Mouse (Mus musculus) erythroid progenitor cell, adult 5-6 weeks (primary cell): ENCODE measurements around the gene Slc27a5. TPM values are rescaled to one million over a fixed set of nuclear protein-coding genes. Genes with fewer than 3 reads are reported as not detected.

Source experiments
- ATAC-seq: replicated peaks from 2 replicates; pipeline ENCODE4 v1.8.0; 2016; ENCODE audit warnings: moderate number of reproducible peaks, mild to moderate bottlenecking, moderate TSS enrichment, inconsistent platforms; ENCODE audit not compliant: poor library complexity, low FRiP score, severe bottlenecking
- total RNA-seq, 2 experiments: library from RNA; stranded (forward) in 1 of 2; stranded (reverse) in 1 of 2; fragments of 150-400 nt in 1 of 2; fragments of 186-747, 209-891 nt in 1 of 2; gene quantifications; 2 replicates each; pipeline versions ENCODE4 v1.2.3 to v1.2.4; 2015 to 2017; ENCODE audit warnings: low replicate concordance in 2 of 2

The Slc27a5 gene
- total RNA-seq, 2 experiments from 2014 or later, result not detected

DNA sequence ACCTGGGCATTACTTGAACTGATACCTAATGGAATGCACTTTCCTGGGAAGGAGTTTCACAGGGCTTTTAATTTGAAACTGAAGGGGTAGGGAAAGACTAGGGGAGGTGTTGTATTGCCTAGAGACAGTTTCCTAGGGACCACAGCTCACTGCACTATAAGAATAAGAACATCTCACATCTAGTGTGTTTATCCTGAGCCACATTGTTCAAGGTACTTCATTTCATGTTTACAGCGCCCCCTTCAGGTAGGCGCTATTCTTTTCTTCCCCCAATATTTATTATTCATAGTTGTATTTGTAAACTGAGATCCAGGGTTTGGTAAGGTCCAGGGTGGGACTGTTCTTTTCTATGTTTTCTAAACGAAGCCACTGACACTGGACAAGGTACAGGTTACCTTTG is 5.8 kb downstream of the Slc27a5 start:
- ATAC-seq, result no peak

DNA sequence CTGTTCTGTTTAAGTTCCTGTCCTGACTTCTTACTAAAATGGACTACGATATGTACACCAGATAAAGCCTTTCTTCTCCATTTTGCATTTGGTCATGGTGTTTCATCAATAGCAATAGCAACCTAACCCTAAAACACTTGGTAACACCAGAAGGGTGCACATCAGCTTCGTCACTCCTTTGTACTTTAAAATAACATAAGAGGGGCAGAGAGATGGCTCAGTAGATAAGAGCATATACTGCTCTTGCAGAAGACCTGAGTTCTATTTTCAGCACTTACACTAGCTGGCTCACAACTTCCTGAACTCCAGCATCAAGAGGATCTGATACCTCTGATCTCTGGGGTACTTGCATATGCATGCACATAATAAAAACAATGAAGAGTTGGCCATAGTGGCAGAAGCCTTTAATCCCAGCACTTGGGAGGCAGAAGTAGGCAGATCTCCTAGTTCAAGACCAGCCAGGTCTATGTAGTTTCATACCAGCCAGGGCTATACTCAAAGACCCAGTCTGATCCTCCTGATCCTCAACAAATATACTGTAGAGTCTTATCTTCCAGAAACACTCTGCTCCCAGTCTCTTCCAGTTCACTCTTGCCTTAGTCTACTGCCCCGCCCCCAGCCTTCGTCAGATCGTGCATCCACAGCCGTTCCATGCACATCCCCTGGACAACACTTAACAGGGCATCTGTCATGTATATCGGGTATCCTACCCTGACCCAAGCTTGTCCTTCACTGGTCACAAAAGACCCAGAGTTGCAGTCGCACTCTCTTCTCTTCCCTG is 10.4 kb downstream of the Slc27a5 start:
- ATAC-seq, result peak; percentile 74

DNA sequence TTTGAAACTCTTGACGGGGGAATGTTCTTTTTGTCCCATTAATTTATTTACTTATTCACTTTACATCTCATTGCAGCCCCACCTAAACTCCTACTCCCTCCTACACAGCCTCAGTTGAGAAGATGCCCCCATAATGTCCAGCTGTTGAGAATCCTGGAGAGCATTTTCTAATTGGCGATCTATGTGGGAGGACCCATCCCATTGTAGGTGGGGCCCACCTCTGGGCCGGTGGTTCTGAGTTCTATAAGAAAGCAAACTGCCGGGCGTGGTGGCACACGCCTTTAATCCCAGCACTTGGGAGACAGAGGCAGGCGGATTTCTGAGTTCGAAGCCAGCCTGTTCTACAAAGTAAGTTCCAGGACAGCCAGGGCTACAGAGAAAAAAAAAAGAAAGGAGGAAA is 11.1 kb downstream of the Slc27a5 start:
- ATAC-seq, result no peak

DNA sequence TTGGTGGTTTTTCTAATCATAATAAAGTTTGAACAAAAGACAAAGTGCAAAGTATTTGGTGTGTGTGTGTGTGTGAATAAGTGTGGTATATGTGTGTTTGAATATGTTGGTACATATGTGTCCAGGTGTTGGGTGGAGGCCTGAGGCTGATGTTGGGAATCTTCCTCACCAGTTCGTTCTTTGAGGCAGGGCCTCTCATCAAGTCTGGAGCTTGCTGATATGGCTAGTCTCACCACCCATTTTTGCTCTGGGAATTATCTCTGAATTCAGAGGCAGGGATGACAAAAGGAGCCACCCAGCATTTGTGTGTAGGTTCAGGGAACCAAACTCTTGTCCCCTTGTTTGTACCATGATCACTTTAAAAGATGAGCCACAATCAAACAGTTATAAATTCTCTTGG is 12.3 kb downstream of the Slc27a5 start:
- ATAC-seq, result no peak

DNA sequence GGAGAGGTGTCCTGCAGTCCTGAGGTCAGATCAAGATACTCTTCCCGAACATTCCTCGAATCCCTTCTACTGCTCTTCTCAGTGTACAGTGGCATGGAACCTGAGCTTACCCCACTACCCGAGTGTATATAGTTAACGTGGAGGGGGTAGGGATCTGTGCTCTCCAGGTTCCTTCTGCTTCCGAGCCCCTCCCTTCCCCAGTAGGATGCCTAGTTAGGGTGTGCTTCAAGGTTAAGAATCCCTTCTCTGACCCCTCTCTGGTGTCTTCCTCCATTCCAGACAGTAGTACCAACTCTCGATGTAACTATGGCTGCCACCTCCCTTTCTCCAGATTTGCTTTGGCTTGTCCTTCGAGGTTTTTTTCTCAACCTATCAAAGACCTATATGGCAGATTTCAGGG is 17.7 kb downstream of the Slc27a5 start:
- ATAC-seq, result no peak

DNA sequence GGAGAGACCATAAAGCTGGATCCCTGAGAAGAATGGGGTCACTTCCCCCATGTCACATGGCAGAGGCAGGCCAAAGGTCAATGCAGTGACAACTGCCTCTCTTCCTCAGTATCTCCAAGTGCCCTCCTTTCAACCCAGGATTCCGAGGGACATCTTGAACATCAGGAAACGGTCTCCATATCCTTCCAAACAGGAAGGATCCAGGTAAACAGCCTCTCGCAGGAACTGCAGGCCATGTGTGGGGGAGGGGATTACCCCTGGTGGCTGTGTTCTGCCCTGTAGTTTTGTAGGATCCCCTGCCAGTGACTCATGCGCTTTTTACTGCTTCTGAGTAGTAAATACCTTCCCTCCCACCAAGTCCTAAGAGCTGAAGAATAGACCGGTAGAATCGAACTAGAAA is 18.2 kb downstream of the Slc27a5 start:
- no peak for ATAC-seq

DNA sequence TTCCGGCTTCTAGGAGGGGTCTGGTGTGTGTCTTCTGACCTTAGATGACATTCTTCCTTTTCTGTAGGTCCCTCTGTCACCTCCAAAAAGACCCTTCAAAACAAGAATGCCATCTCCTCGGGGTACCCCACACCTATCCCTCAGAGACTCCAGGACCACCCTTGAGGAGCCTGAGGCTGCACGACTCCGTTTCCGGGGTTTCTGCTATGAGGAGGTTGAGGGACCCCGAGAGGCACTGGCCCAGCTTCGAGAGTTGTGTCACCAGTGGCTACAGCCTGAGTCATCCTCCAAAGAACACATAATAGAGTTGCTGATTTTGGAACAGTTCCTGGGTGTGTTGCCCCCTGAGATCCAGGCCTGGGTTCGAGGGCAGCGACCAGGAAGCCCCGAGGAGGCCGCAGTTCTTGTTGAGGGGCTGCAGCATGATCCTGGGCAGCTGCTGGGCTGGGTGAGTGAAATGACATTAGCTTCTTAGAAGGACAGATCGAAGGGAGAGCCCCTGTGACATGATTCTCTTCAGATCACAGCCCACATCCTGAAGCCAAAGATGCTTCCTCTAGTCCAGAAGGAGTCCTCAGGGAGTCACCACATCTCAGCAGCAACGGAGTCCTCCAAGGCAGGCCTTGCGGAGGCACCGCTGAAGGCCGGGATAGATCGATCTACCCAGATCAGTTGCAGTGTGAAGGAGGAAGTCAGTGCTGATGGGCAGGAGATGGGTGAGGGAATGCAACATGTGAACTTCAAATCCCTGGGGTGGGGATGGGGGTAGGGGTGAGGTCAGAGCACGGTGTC is 18.9 kb downstream of the Slc27a5 start:
- ATAC-seq, result no peak

DNA sequence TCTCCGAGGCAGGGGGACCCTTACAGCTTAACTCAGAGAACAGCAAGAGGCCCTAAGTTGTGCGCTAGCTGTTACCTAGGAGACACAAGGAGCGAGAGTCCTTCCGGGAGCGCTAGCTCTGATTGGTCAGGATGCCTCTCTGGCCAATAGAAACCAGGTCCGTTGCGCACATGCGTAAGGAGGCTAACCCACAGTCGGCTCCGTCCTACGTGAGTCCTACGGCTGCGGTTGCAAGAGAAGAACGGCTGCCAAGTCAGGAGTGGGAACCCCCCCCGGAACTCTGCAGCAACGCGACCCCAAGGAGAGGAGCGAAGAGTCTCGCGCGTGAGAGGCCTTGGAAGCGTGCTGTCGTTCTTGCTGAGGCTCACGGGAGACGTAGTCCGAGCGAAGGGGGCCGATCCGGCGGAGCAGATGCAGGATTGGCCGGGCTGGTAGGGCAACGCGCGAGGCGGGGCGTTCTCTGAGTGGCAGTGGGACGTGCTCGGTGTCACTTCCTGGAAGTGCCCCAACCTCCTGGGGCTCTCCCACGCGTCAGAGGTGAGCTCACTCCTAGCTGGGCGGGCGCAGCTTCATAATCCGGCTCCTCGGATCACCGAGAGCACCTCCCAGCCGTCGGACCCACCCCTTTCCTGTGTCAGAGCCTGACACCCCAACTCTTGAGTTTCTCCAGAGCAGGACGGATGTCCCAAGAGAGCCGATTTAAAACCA is 20.2 kb downstream of the Slc27a5 start, which contains the start of gene Zfp446:
Gene Zfp446, plus strand, starts transcription at position 167 of the 708 bp plus-strand sequence.
- peak; percentile 94 for ATAC-seq

DNA sequence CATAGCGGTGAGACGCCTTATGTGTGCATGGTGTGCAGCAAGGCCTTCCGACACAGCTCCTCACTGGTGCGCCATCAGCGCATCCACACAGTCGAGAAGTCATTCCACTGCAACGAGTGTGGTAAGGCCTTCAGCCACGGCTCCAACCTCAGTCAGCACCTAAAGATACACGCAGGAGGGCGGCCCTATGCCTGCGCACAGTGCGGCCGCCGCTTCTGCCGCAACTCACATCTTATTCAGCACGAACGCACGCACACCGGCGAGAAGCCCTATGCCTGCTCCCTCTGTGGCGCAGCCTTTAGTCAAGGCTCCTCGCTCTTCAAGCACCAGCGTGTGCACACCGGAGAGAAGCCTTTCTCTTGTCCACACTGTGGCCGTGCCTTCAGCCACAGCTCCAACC is 27.1 kb downstream of the Slc27a5 start:
- no peak for ATAC-seq

DNA sequence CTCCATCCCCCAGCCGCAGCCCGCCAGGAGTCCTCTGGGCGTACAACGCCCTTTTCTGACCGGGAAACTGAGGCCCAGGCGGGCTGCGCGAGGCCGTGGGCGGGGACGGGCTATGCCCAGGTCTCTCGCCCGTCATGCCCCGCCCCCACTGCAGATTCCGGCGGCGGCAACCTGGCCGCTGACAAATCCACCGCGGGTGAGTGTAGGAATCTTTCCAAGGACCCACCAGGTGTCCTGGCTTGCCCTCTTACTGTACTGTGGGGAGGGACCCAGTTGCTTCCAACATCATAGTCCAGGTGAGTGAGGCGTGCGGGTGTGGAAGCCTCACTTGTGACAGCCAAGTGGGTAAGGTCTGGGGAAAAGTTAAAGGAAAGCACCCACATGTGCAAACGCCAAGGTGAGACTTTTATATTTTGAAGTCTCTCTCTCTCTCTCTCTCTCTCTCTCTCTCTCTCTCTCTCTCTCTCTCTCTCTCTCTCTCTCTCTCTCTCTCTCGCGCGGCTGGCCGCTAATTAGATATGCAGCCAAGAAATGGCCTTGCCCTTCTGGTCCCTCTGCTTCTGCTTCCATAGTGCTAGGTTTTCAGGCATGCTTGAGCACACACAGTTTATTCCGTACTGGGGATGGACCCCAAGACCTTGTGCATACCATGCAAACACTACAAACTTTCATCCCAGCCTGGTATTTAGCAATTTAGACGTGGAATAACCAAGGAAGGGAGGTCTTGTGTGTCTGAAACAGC is 31.7 kb downstream of the Slc27a5 start:
- ATAC-seq, result peak; percentile 82

DNA sequence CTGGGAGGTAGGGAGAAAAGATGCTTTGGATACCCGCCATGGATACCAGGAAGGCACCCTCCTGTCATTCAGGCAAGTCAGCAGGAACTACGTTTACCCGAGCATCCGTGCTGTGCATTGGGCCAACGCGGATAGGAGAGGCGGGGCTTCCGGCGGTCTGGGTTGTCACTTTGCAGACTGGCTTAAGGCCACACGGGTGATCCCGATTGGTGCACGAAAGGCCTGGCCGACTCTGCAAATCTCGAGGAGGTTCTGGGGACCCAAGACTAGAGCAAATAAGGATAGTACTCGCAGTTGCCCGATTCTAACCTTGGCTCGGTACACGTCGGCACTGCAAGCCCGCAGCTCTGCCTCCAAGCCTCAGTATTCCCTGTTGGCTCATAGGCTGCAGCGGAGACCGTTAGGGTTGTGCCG is 32.3 kb downstream of the Slc27a5 start, which contains the start of gene Zfp324:
Gene Zfp324, plus strand, starts transcription at position 161 of the 414 bp plus-strand sequence.
- ATAC-seq, result peak; percentile 89

DNA sequence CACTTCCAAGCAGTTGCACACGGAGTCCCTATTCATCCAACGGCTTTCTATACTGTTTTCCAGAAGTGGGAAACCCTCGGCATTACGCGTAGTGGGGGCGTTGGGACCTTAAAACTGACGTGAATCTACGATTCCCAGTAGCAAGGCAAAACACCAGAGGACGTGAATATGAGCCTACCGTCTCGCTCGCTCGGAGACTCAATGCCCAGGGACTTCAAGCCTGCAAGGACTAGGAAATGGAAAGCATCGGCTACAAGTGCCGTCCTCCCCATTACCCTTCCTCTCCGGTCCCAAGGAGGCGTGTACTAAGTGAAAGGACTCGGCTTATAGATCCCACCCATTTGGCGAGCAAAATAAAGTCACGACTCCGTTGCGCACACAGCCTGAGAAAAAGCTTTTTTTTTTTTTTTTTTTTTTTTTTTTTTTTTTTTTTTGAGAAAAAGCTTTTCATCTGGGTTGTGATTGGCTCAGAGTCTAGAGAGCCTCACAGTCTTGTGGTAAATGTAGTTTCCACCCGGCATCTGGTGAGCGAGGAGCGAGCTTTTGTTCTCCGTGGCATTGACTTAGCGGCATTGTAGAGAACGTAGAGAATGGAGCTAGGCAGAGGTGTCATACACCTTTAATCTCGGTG is 36.4 kb downstream of the Slc27a5 start:
- peak; percentile 75 for ATAC-seq

DNA sequence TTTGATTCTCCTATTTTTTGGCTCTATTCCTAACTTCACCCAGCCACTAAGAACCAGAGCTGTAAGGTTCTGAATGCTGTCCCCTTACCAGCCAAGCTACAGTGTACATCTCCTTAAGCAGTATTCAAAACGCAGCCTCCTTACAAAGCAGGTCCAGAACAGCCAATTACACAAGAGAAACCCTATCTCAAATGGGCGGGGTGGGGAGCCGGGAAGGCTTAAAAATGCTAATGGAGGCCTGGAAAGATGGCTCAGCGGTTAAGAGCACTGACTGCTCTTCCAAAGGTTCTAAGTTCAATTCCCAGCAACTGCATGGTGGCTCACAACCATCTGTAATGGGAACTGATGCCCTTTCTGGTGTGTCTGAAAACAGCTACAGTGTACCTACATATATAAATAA is 38.3 kb downstream of the Slc27a5 start:
- ATAC-seq, result no peak

DNA sequence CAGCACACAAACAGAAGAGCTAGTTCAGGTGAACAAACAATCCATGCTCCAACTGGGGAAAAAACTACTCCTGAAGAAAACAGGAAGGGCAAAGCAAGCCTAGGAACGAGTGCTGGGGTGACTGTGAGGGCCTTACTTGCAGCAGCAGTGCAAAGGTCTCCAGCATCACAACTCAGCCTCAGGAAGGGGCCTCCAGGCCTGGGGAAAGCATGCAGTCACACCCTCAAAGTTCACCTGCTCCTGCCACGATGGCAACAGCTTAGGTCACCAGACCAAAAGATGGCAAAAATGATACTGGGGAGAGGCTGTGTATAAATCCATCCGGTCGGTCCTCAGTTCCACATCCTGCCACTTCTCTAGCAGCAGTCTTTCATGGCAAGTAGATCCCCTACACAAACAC is 39.0 kb downstream of the Slc27a5 start:
- ATAC-seq, result no peak

DNA sequence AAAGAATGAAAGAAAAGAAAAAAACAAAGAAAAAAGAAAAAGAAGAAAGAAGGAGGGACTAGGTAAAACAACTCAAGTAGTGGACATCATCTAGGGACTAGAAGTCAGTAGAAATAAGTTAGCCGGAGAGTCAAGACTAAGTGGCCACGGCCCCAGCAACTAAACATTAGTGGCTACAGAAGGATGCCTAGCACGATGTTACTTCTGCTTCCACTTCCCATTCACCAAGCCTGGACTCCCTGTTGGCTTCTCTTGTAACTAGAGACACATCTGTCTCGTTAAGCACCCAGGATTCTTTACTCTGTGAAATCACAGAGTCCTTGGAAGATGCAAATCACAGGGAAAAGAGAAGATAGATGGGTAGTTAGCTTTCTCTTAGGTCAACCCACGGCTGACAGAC is 40.5 kb downstream of the Slc27a5 start:
- no peak for ATAC-seq

DNA sequence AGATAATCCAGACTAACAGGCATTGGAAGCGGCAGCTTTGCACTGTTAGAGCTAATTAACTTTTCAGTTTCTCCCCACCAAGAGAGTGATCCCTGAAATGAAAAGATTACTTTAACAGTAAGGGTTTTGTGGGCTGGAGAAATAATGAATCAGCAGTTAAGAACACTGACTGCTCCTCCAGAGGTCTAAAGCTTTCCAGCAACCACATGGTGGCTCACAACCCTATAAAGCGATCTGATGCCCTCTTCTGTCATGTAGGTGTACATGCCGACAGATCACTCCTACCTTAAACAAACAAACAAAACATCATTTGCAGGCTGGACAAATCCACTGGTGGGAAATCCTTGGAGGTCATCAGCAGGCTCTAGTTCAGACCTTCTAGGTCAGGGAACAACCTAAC is 43.1 kb downstream of the Slc27a5 start:
- ATAC-seq, result no peak

DNA sequence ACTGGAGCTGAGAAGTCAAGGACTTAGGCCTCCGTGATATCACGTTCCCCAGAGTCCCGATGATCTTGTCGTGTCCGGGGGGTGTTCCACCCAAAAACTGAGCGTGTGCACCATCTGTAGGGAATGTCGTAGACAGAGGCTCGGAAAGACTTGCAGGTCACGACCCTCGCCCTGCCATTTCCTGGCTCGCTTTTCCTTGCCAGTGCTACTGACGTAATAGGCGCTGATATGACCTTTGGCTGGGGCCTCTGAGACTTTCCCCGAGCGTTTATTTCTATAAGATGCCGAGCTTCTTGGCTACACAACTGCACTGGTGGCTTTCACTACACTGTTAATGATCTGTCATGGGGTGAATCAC is 48.1 kb downstream of the Slc27a5 start:
- ATAC-seq, result peak; percentile 44

DNA sequence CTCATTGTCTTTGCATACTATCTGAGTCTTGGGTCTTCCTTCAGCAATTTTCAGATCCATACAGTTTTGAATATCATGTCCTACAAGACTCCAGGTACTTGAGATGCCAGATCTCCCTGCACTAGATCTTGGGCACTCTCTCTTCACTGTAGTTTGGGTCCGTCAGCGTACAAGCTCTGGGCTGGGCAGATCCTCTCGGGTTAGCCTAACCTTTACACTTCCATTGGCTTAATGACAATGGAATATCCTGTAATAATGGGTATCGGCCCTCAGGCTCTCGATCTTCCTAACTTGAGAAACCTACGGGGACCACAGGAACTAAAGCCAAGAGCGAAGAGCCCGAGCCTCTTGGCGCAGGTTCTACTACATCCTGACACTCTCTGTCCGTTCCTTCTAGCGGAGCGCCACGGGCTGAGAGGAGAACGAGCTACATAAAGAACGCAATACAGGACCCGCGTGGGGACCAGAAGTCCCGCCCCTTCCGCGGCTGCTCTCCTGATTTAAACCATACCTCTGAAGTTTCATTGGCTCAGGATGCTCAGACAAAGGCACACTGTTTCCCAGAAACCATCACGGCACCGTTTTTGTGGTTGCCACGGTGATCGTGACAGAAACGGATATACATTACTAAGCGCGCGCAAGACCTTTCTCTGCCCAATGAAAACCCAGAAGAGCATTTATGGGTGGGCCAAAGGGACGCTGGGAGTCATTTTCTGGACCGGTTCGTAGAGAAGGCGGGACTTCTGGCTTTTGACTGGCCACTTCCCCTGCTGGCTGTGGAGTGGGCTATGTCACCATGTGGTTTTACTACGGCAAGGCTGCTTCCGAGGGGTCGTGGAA is 48.7 kb downstream of the Slc27a5 start:
- peak; percentile 97 for ATAC-seq

DNA sequence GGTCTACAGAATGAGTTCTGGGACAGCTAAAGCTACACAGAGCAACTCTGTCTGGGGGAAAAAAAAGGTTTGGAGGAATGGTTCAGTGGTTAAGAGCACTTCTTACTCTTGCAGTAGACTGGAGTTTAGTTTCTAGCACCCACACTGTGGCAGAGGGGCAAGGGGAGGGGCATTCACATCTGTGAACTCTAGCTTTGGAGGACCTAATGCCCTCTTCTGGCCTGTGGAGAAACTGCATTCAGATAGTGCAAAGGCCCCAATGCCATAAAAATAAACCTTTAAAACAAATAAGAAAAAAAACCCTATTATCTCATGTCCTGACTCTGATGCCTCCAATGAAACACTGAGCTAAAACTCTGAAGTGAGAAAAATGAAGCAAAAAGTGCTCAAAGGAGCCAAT is 54.5 kb downstream of the Slc27a5 start:
- ATAC-seq, result peak; percentile 65; the same call in 1 of the 2 replicates
